Mouse (Mus musculus): ENCODE results near the gene Spag5. TPM values are rescaled to one million over a fixed set of nuclear protein-coding genes. Genes with fewer than 3 reads are reported as not detected.
"Not testable (repeated sequence)": the region's sequence is repeated elsewhere in the genome, so short reads cannot be mapped to it uniquely, and the experiment has no call there.

The Spag5 gene
- total RNA-seq (2021): 1 to 10 TPM; 2.2 to 4.2 TPM
- long read RNA-seq, experiment 1, partial matches to known transcripts: 0 of 1 reads
- long read RNA-seq, experiment 1, other reads (novel, unspliced or antisense): 0 of 1 reads
- long read RNA-seq, experiment 2, partial matches to known transcripts: 1 of 2 reads
- long read RNA-seq, experiment 2, other reads (novel, unspliced or antisense): 0 of 2 reads

DNA sequence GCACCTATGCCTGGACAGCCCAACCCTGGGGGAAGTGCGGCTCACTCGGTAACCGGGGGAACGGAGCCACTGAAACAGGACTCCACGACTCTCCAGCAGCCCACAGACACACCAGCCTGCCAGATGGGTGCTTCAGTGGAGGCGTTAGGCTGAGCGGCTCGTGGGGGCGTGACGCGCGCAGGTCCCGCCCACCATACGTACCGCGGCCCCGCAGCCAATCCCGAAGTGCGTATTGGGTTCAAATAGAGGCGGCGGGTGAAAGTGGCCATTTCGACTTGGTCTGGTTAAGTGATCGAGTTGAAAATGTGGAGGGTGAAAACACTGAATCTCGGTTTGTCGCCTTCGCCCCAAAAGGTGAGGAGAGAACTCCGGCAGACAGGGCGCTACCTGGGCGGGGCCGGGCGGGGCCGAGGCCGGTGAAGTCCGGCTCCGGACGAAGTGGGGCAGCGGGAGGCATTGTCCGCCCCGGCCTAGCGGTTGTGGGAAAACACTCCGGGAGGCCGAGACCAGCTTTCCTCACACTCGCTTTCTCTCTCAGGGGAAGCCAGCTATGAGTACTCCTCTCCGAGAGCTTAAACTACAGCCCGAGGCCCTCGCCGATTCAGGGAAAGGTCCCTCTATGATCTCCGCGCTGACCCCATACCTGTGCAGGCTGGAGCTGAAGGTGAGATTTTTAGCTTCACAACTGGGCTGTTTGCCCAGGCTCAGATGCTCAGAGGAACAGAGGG lies at the start of gene Spag5:
Gene Spag5, plus strand, starts transcription at position 173 of the 728 bp plus-strand sequence.
- intact Hi-C loops (cut with DNase I): no loop called here

DNA sequence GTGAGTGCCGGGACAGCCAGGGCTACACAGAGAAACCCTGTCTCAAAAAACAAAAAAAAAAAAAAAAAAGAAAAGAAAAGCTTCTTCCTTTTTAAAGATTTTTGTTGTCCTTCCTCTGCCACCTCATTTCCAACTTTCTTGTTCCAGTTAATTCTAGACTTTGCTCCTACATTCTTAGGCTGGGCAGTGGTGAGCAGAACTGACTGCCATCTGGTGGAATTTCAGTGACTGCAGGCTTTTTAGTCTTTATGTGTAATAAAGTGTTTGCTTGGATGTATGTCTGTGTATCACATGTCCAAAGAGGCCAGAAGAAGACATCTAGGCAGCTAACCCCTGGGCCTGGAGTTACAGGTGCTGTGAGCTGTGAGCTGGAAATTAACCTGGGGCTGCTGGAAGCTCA lies 44.7 kb upstream of the Spag5 start:
- no peak for DNase-seq
- intact Hi-C loops (cut with DNase I): no loop called here

More for the DNA sequence above, at the start of gene Spag5:
- DNase-seq: peak; percentile 87 to 93

DNA sequence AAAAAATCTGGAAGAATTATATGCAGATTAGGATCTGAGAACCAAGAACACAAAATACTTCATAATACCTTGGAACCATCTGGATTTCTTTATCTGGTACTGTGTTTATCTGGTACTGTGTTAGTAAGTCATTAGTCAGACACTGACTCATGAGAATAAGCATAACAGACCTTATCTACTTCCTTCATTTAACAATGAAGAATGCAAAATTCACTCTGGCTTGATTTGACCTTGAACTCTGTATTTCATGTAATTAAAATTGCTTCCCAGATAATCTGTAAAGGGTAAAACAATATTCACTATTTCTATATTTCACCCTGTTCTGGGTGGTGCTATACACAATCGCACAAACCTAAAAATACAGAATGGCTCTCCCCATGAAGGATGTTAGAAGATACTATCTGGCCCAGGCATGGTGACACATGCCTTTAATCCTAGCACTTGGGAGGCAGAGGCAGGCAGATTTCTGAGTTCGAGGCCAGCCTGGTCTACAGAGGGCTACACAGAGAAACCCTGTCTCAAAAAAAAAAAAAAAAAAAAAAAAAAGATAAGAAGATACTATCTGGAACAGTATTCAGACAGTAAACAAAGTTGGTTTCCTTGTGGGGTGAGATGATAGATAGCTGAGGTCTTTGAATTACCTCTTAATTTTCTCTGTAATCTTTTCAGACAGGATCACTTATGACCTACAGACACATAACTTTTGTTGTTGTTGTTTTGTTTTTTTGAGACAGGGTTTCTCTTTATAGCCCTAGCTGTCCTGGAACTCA lies 40.7 kb upstream of the Spag5 start:
- no peak for DNase-seq
- intact Hi-C loops (cut with DNase I): loop anchor here (5.0 kb wide), 1 partner anchor 87 kb away; no protein-coding TSS in a partner anchor

DNA sequence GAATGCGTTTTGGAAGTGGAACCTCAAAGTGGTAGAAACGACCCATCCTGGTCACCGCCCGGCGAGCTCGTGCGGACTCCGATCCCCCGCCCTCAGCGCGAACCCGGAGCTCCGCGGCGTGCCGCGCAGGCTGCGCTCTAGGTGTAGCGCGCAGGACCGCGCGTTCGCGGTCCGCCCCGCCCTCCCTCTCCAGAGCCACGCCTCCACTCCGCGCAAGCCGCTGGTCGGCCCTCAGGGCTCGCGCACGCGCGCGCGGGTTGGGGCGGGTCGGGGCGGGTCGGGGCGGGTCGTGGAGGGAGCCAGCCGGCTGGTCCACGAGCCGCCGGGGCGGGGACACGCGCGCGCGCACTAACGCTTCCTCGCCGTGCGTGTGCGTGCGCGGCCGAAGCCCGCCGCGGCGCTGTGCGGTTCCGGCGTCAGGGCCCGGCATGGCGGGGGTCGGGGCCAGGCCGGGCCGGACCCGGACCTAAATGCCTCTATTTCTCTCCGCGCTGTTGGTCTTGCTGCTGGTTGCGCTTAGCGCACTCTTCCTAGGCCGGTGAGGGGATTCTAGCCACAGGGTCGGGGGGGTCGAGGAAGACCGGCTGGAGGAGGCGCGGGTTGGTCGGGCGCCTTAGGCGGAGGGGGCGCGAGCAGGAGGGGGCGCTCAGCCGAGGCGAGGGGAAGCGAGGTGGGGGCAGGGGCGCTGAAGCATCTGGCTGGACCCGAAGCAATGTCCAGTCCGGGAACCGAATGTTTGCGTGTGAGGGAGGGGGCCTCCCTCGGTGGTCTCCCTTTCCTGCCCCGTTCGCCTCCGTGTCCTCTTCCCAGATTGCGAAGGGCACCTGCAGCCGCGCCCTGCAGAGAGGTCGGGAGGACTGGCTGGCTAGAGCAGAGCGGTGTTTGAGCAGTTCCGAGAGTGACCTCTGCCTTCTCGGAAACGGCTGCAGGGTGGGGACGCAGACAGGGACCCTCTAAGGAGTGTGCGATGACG lies 39.7 kb upstream of the Spag5 start, which contains the start of gene 2610507B11Rik:
Gene 2610507B11Rik, plus strand, starts transcription at position 373 of the 973 bp plus-strand sequence.
- intact Hi-C loops (cut with DNase I): loop anchor here (5.0 kb wide), 1 partner anchor 86 kb away; no protein-coding TSS in a partner anchor

DNA sequence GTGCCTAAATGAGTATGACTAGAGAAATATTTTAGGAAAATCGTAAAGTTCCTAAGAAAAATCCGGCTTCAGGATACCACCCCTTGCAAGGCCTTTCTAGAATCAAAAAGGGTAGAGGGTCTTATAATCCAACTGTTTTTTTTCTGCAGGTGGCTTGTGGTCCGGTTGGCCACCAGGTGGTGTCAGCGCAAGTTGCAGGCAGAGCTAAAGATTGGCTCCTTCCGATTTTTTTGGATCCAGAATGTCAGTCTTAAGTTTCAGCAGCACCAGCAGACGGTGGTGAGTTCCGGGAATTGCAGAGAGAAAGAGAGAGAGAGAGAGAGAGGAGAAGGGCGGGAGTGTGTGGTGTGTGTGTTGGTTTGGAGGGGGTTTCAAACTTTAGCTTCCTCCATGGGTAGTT lies 38.8 kb upstream of the Spag5 start:
- intact Hi-C loops (cut with DNase I): loop anchor here (5.0 kb wide), 1 partner anchor 85 kb away; no protein-coding TSS in a partner anchor
- DNase-seq: peak; percentile 57 to 65

More for the DNA sequence above, 39.7 kb upstream of the Spag5 start, which contains the start of gene 2610507B11Rik:
- peak; percentile 96 to 98 for DNase-seq

DNA sequence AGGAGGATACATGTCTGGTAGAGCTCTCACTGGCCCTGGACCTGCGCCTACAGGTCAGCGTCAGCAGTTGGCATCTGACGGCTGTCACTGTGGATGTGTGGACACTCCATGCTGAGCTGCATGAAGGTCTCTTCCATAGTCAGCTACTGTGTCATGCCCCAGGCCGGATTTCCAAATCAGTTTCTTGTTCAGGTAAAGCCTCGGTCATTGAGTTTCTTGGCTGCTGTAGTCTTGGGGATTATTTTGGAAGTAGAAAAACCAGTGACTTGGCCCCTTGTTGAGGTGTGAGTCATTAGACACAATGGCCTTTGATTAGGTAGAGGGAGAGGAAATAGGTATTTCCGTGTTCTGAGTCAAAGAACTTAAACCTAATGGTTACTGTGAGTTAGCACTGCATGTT lies 35.8 kb upstream of the Spag5 start:
- intact Hi-C loops (cut with DNase I): no loop called here
- DNase-seq: no peak

DNA sequence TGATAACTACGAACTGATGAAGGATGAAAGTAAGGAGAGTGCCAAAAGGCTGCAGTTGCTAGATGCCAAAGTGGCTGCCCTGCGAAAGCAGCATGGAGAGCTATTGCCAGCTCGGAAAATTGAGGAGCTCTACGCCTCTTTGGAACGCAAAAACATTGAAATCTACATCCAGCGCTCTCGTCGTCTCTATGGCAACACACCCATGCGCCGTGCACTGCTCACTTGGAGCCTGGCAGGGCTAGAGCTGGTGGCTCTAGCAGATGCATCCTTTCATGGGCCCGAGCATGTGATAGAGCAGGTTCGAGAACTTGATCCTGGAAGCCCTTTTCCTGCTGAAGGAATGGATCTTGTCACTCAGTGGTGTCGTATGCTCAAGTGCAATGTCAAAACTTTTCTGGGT lies 29.3 kb upstream of the Spag5 start:
- intact Hi-C loops (cut with DNase I): loop anchor here (5.0 kb wide), 1 partner anchor 40 kb away; no protein-coding TSS in a partner anchor
- DNase-seq: no peak

DNA sequence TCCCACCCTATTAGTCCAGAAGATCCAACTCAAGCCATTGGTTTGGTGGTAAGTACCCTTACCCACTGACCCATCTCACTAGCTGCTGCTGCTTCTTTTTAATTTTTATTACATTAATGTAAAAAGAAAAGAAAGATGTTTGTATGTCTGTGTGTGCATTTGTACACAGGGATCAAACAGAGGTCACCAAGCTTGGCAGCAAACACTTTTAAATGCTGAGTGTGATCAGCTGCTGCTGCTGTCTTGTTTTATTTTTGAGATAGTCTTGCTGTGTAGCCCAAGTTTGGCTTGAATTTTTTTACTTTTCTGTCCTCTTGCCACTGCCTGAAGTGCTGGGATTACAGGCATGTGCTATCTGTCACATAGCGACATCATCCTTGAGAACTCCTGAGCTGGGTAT lies 25.7 kb upstream of the Spag5 start:
- intact Hi-C loops (cut with DNase I): no loop called here

DNA sequence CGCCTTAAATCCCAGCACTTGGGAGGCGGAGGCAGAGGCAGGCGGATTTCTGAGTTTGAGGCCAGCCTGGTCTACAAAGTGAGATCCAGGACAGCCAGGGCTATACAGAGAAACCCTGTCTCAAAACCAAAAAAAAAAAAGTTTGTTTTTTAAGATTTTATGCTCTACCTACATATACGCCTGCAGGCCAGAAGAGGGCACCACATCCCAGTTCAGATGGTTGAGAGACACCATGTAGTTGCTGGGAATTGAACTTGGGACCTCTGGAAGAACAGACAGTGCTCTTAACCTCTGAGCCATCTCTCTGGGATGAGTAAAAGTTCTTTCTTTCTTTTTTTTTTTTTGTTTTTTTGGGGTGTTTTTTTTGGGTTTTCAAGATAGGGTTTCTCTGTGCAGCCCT lies 25.2 kb upstream of the Spag5 start:
- intact Hi-C loops (cut with DNase I); DNase-seq: not testable (repeated sequence)

More for the DNA sequence above, 25.7 kb upstream of the Spag5 start:
- DNase-seq: no peak

DNA sequence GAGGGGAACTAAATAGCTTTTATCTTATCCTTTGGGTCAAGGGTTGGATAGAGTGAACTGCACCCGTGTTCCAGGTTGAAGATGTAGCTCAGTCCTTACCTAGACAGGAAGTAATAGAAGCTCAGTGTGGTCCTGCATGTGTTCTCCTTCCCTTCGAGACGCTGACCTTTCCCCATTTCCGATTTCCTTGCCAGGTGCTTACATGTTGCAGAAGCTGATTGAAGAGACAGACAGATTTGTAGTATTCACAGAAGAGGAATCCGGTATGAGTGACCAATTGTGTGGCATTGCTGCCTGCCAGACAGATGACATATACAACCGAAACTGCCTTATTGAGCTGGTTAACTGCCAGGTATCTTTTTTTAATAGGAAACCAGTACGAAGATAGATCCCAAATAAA lies 22.5 kb upstream of the Spag5 start:
- intact Hi-C loops (cut with DNase I): no loop called here
- DNase-seq: no peak

DNA sequence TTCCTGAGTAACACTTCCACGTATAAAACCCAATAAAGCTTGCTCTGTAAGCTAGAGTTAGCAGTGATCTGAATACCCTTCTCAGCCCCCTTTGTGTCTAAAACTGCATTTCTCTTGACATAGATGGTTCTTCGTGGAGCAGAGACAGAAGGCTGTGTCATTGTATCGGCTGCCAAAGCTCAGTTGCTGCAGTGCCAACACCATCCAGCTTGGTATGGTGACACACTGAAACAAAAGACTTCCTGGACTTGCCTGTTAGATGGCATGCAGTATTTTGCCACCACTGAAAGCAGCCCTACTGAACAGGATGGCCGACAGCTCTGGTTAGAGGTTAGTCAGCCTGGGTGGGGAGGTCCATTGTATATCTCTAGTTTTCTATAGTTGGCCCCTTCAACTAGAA lies 21.7 kb upstream of the Spag5 start:
- intact Hi-C loops (cut with DNase I): no loop called here
- DNase-seq: no peak

DNA sequence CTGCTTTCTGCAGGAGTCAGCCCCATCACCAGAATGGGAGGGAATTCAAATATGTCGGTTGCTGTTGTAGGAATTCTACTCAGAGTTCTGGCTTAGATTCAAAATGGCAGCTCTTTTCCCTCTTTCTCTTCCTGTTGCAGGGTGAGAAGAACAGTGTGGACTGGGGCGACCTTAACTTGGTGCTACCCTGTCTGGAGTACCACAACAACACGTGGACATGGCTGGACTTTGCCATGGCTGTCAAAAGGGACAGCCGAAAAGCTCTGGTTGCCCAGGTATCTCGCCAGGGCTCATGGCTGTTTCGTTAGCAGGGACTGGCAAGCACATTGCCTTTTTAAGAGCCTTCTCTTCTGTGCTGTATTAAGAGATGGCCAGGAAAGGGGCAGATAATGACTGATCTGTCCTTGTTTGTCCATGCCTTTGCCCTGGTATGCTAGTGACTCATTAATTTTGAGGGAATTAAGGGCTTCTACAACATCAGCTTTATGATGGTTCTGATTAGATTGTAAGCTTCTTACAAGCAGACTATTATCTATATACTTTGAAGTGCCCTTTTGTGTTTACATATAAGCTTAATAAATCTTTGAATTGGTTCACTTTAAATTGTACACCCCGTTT lies 12.1 kb upstream of the Spag5 start:
- no peak for DNase-seq
- intact Hi-C loops (cut with DNase I): no loop called here

DNA sequence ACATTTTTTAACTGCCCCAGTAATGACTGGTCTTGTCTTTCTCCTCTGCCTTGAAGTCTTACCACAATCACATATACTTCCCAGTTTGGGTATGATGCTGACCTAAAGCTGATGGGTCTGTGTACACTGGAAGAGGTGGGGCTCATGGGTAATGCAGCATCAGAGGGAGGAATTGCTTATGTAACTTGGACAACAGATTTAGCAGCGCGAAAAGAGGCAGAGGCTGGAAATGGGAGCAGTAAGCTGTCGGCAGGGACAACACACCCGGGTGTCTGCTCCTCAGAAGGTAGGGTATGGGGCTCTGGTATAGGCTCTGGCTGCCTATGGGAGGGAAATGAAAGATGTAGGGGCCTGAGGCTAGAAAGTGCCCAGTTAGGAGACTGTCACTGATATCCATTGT lies 10.7 kb upstream of the Spag5 start, which contains the start of gene BC030499:
Gene BC030499, plus strand, starts transcription at position 188 of the 400 bp plus-strand sequence.
- intact Hi-C loops (cut with DNase I): no loop called here

DNA sequence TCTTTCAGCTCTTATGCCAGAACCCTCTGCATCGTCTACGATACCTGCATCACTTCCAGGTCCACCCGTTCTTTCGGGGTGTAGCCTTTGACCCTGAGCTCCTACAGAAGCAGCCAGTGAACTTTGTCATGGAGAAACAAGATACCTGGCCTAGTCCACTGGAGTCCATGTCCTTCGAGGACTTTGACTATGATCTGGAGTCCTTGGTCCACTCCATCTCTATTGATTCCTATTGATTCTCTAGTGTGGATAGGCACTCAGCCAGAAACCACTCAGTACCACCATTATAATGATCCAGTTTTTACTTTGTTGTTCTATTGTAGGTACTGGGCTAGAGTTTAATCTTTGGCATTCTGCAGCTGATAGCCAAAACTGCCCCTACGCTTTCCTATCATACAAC lies 6.7 kb upstream of the Spag5 start:
- no peak for DNase-seq
- intact Hi-C loops (cut with DNase I): no loop called here

More for the DNA sequence above, 10.7 kb upstream of the Spag5 start, which contains the start of gene BC030499:
- DNase-seq: no peak

DNA sequence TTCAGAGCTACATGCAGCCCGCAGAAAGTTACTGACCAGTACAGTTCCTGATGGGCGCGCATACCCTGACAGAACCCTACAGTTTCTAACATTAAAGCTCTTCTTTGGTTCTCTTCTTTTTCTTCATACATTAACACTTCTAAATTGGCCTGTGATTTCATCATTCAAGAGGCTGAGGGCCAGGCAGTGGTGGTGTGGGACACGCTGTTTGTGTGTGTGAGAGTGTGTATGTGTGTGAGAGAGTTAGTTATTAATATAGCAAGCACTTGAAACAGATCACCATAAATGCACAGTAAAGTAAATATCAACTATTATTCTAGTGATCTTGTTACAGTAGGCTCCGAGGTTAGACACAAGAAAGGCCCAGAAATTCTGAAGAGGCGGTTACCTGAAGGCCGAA lies 412 bp upstream of the Spag5 start:
- intact Hi-C loops (cut with DNase I): no loop called here
- no peak for DNase-seq

DNA sequence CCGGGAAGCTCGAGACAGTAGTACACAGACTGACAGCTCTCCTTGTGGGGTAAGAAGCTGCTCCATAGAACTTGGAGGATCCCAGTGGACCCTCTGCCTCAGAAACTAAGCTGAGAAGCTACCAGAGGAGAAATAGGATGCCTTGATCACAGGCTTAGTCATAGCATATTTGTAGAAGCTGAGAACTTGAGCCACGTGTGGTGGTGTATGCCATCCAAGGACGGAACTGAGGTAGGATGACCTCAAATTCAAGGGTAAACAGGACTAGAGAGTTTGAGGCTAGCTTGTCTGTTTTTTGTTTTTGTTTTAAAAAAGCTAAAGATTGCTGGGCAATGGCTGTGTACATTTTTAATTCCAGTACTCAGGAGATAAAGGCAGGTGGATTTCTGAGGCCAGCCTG lies 3.9 kb downstream of the Spag5 start:
- intact Hi-C loops (cut with DNase I): no loop called here

DNA sequence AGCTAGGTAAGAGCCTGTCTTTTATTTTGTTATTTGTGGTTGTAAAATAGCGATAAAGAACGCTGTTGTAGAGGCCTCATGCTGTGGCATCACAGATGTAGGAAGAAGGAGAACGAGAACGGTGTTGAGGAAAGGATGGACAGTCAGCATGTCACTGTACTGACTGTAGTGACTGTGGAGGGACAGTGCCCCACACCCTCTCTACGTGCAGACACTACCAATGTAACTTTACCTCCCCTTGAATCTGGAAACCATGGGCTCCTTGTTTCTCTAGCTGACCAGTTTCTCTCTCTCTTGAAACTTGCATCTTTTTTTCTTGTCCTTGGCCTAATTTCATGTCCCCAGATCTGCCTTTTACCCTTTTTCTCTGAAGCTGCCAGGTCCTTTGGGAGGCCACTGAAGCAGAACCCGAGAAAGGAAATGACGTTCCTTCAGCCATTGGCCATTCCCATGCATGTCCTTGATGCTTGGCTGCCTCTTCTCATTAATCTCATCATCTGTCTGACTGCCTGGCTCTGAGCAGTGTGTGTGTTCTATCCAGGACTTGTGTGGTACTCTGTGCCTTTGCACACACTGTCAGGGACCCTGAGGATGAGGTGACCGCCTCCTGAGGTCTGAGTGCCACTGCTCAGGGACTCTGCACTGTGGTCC lies 9.7 kb downstream of the Spag5 start:
- intact Hi-C loops (cut with DNase I): no loop called here
- no peak for DNase-seq

More for the DNA sequence above, 3.9 kb downstream of the Spag5 start:
- DNase-seq: no peak

DNA sequence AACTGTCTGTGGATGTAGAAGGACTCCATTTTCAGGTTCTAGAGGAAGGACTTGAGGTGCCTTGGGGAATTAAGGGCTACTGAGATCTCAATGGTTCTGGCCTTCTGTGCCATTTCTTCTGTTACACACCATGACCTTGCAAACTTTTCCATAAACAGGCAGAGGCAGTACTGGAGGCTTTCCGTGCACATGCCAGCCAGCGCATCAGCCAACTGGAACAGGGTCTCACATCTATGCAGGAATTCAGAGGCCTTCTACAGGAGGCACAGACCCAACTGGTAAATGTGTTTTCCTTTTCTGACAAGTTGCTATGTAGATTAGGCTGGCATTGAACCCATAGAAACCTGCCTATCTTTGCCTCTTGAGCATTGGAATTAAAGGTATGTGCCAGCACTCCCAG lies 12.3 kb downstream of the Spag5 start:
- intact Hi-C loops (cut with DNase I): no loop called here

DNA sequence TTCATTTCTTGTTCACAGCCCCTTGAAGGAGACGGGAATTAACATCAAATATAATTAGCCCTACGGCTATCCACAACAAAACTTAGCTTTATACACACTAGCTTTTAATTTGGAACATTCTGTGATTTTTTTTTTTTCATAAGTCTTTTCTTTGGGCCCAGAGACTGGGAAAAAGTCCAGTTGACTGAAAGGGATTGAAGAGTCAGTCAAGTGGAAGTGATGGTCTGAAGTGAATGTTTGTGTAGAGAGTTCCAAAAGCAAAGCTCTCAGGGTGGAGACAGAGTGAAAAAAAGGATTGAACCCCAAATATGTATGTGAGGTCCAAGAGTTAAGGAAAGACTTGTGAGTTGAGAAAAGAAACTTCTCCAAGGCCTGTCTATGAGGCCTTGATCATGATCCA lies 17.1 kb downstream of the Spag5 start:
- no peak for DNase-seq
- intact Hi-C loops (cut with DNase I): no loop called here

More for the DNA sequence above, 12.3 kb downstream of the Spag5 start:
- no peak for DNase-seq

All from heart, postnatal 14 days (tissue).